Mouse (Mus musculus) frontal cortex, postnatal 14 days (tissue): ENCODE measurements around the gene C730034F03Rik.

Experiments used
- DNase-seq, 2 experiments: peaks; one replicate each; pipeline ENCODE4 v3.0.0; 2022; ENCODE audit warnings: low spot score in 2 of 2

C730034F03Rik gene

GRCm38 (mm10) chr15:89475293-89475600 is 45.9 kb downstream of the C730034F03Rik start:
- DNase-seq: no peak

- DNase-seq: peak; percentile 88 to 89
These were observed 46.5 kb downstream of the C730034F03Rik start for GRCm38 (mm10) chr15:89475611-89476474.

GRCm38 (mm10) chr15:89476475-89476815 is 47.1 kb downstream of the C730034F03Rik start:
- DNase-seq: no peak

- no peak for DNase-seq
These were observed 47.7 kb downstream of the C730034F03Rik start, which contains the start of gene Arsa for GRCm38 (mm10) chr15:89477091-89477491. Gene Arsa (minus strand): TSS chr15:89477425.

- no peak for DNase-seq
These were observed 48.4 kb downstream of the C730034F03Rik start for GRCm38 (mm10) chr15:89477806-89478205.

GRCm38 (mm10) chr15:89478622-89479021 is 49.2 kb downstream of the C730034F03Rik start:
- DNase-seq: no peak
